Mouse (Mus musculus): ENCODE data around the gene Nlgn1.

DNA sequence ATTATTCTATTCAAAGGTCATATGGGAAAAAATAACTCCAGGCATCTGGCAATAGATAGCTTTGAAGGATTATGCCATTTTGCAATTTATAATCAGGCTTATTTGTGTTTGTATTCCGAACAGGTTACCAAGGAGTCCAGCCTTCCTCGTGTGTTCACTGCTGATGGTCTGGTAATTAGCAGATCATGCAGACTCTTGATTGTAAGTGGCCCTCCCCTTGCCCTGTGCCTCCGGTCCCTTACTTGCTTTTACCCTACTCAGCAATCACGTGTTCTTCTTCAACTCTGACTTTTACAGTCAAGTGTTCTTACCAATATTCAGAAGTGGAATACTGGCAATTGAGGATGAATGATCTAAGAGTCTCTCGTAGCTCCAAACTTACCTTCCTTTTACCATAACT, 309.0 kb downstream of the Nlgn1 start:
- TF ChIP-seq POLR2A (IDR thresholded peaks at IDR 0.05; ENCODE audit: low read depth, low read length) (no peak), CTCF (IDR thresholded peaks at IDR 0.05; ENCODE audit: extremely low read depth, insufficient read length, insufficient replicate concordance, low read depth, low read length) (no peak)

All from small intestine, adult 2 months (tissue).